Mouse (Mus musculus) heart, postnatal 25 days (tissue): ENCODE results near the gene Ercc5. TPM values are rescaled to one million over a fixed set of nuclear protein-coding genes. Genes with fewer than 3 reads are reported as not detected.

ENCODE experiments used
- DNase-seq: peaks from one replicate; pipeline ENCODE4 v3.0.0; 2022; ENCODE audit warnings: low spot score
- intact Hi-C: fragments of 180-260 bp; cut with DNase I; formaldehyde crosslinking; loops from one replicate; pipeline ENCODE4 v1.15.1; 2025
- total RNA-seq, 2 experiments: library from RNA; stranded (reverse); gene quantifications; 2 replicates each; pipeline ENCODE4 v1.2.3; 2021

Gene Ercc5
- 10 to 100 TPM; 16.0 to 19.4 TPM for total RNA-seq

DNA sequence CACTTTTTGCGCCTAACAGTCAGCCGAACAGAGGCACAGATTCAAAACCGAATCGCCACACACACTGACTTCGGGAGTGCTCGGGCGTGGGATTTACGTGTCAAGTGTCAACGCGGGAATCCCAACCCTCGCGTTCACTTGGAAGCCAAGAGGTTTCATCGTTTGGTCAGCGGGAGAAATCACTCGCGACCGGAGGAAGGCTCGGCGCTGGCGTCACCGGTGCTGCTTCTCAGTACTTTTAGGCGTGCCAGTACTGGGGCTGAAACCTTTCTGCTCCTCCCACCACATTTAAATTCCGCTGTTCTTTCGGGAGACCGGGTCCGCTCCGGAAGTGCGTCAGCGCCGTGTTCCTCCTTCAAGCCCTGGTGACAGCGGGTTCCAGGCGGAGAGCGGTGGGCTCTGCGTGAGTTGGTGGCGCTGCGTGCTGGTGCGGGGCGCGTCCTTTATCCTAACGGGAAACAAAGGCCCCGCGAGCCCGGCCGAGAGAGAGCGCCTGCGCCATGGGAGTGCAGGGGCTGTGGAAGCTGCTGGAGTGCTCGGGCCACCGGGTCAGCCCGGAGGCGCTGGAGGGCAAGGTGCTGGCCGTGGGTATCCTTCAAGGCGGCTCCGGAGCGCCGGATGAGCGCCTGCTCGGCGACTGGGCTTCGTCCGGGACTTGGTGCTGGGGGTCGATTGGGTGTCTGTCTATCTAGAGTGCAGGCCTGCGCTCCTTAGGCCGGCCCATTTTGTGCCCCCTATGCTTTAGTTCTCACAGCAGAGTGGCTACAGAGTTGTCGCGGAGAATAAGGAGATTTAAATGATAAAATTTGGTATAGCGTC is at the start of gene Ercc5:
TSS of gene Ercc5 (plus strand) at position 182 of the 819 bp plus-strand sequence.
- intact Hi-C loops, result loop anchor here (2.0 to 5.0 kb wide), 2 partner anchors 29 to 45 kb away; partner anchors contain the start of genes Bivm, Kdelc1 and Tex30
- DNase-seq, result peak; percentile 82

DNA sequence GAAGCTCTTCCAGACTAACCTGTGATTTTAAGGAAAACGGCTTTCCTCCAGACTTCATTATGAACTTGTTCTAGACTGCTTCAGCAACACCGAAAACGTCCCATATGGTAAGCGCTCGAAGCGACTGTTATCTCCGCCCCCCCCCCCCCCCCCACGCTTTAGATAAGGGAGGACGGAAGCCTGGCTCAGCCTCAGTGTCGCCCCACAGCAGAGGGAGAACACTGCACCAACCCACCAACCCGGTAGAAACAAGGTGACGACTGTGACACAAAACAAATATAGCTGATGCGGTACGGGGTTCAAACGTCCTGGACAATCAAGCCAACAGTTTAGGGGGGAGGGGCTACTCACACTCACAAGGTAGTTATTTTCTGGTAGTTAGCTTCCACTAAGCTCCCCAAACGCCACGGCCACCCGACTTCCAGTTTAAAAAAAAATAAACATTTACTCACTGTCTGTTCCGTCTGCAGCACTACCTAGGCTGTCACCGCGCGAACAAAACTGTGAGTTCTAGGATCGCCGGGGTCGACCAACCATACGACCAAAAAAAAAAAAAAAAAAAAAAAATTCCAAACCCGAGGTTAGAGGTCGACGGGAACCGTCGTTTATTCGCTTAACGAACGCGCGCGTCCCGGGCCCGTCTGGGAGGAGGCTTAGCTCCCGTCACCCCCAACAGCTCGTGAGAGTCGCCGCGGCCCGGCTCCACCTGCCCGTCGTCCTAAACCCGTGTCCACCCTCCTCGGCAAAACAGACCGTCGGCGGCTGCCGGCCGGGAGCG is 45.9 kb upstream of the Ercc5 start:
- no peak for DNase-seq
- intact Hi-C loops, result loop anchor here (1.0 to 5.0 kb wide), 3 partner anchors 17 to 274 kb away; partner anchors contain the start of genes Bivm, Ercc5, Kdelc1 and Uxs1

DNA sequence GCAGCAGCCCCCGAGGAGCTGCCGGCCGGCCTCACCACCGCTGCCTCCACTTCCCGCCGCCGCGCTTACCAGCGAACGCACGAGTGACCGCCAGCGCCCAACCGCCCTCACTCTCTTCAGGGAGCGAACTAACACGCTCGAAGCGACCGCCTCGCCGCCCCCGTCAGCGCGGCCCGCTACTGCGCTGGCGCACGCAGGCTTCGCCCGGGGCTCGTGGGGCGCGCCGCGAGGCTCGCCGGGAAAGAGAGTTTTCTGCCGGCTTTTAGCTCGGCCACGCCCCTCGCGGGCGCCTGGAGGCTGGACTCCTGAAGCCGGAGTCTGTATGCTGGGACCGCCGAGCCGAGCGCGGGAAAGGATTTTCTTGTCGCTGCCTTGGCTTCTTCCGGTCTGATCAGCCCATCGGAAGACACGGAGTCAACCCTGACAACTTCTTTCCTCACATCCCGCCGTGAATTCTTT is 45.3 kb upstream of the Ercc5 start, which contains the start of gene Tex30:
TSS of gene Tex30 (minus strand) at position 183 of the 459 bp plus-strand sequence.
- intact Hi-C loops, result loop anchor here (1.0 to 5.0 kb wide), 3 partner anchors 16 to 275 kb away; partner anchors contain the start of genes Bivm, Ercc5, Kdelc1 and Uxs1
- peak; percentile 88 for DNase-seq

DNA sequence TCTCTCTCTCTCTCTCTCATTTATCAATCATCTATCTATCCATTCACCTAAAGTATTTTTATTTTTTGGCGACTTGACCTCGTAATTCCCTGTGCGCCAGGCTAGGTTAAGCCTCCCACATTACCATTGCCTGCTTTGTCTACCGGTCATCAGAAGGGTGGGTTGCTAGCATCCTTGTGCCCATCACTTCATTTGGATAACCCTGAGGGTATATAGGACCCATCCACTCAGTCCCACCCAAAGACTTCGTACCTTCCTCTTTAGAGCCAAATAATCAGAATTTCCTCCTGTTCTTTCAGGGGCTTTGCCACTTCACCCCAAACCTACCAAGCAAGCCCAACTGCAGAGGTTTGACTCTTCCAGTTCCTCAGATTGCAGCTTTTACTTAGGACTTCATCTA is 44.6 kb upstream of the Ercc5 start:
- intact Hi-C loops, result loop anchor here (1.0 to 5.0 kb wide), 3 partner anchors 15 to 276 kb away; partner anchors contain the start of genes Bivm, Ercc5, Kdelc1 and Uxs1
- no peak for DNase-seq

DNA sequence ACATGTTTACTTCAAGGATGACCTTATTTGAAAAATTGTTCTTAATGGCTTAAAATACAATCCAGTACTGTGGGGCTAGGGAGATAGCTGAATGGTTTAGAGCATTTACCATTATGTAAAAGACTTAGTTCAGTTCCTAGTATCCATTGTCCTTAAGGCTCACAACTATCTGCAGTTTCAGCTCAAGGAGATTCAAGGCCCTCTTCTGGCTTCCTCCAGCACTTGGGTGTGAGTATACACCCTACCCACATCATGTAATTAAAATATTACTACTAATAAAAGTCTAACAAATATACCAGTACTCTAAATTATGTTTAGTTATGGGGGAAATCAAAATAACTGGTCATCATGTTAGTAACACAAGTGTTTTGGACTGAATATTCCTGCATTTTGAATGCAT is 30.0 kb upstream of the Ercc5 start:
- intact Hi-C loops, result no loop called here
- no peak for DNase-seq

DNA sequence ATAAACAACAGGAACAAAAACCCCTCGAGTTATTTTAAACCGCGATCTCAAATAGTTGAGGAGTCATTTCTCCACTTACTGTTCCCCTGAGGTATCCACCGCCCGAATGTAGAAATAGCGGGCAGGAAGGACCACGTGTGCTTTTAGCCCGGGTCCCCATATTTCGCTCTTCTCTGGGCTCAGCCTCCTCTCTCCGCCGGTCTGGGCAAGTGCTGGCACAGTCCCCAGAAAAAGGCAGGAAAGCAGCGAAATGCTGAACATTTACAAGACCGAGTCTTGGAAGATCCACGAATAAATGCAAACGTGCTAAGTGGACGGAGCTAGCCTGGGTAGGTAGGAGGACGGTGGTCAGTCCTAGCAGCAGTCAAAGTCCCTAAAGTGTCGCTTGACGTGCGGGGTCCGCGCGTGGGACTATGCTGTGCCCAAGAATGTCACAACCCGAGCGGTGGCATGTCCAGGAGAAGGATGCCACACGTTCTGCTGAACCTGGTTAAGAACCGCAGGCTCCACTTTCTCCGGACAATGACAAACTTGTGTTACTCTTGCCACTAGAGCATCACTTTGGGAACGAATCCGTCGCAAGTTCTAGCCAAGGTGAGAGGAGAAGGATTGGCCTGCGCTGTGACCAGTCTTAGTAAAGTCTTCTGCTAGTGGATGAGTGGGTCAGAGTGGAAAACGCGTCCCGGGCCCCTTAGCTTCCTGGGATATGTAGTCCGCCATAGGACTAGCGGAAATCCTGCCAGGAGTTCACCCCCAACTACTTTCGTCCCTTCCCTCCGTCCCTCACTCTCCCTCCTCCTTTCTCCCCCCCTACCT is 29.1 kb upstream of the Ercc5 start, which contains the start of the genes Kdelc1 and Bivm:
TSS of gene Kdelc1 (minus strand) at position 570 of the 816 bp plus-strand sequence.
TSS of gene Bivm (plus strand) at position 719 of the 816 bp plus-strand sequence.
- intact Hi-C loops, result loop anchor here (1.0 to 2.0 kb wide), 2 partner anchors 16 to 28 kb away; partner anchors contain the start of genes Ercc5 and Tex30
- peak; percentile 83 for DNase-seq

DNA sequence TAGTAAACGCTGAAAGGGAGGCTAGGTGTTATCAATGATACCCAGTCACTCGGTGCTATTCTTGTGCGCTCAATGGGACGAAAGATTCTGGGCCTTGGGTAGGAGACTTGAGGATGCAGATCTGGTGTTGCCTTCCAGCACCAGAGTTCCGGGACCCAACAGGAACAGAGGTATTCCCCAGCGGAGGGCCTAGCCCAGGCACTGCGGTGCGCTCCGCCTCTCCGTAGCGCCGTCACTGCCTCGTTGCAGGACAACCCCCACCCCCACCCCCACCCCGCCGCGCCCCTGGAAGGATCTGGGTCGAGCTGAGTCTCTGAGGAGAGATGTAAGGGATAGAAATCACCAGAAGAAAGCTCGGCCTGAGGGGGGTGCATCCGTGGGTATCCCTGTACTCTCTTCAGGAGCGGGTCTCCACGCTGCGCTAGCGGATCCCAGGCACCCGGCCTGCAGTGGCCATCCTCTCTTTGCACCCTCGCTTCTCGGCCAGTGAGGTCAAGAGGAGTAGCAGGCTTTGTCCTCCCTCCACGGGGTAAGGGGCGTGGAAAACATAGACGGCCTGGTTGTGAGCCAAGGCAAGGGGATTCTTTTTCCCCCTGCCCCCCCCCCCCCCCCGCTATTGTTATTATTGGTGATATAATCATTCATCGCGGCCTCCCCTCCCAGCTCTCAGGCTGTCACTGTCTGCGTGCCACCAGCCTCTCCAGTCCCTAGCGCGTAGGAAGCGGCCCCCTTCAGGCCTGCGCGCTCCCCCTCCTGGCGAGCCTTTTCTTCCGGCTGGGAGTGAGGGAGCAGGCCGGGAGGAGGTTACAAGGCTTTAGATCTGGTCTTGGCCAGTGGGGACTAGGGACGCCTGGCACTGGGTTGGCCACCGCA is 28.1 kb upstream of the Ercc5 start:
- peak; percentile 67 for DNase-seq
- intact Hi-C loops, result loop anchor here (2.0 kb wide), 1 partner anchor 27 kb away; the partner anchor contains the start of gene Ercc5

DNA sequence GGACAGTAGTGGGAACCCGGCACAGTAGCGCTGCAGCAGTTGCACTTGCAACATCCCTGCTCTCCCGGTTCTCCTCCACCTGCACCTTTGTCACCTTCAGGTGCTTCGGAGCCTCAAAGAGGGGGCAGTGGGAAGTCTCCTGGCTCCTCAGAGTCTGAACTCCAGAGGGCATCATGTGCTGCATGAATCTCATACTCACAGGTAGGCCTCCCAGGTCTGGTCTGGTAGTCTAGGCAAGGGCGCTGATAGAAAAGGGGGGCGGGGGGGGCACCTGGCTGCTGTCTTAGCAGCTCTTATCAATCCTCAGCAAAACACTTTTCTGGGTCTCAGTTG is 27.5 kb upstream of the Ercc5 start:
- no peak for DNase-seq
- intact Hi-C loops, result no loop called here

DNA sequence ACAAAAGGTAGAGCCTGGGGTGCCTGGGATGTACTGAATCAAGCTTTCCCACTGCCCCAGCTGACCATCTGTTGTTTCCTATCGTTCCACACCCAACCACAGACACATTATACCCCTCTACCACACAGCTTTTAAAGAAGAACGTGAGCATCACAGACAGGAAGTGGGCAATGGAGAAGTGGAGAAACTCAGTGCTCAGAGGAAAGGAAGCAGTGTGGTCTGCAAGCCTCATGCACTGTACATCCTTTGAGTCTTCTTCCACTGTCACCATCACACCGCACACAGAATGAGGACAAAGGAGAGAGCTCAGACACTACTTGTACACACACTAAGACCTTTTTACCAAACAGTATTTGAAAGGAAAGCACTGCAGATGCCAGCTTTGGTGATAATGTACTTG is 25.3 kb upstream of the Ercc5 start:
- intact Hi-C loops, result no loop called here
- no peak for DNase-seq

DNA sequence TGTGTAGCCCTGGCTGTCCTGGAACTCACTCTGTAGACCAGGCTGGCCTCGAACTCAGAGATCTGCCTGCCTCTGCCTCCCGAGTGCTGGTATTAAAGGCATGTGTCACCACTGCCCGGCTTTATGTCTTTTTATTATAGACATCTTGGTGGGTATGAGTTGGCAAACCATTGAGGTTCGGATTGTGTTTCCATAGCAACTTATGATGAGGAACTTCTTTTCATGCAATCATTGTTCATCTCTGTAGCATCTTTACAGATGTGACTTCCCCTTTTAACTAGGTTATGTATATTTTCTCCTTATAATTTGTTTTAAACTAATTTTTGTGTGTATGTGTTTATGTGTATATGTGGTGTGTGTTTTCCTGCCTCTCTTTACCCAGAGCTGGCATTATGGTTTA is 22.0 kb upstream of the Ercc5 start:
- DNase-seq, result no peak
- intact Hi-C loops, result no loop called here

DNA sequence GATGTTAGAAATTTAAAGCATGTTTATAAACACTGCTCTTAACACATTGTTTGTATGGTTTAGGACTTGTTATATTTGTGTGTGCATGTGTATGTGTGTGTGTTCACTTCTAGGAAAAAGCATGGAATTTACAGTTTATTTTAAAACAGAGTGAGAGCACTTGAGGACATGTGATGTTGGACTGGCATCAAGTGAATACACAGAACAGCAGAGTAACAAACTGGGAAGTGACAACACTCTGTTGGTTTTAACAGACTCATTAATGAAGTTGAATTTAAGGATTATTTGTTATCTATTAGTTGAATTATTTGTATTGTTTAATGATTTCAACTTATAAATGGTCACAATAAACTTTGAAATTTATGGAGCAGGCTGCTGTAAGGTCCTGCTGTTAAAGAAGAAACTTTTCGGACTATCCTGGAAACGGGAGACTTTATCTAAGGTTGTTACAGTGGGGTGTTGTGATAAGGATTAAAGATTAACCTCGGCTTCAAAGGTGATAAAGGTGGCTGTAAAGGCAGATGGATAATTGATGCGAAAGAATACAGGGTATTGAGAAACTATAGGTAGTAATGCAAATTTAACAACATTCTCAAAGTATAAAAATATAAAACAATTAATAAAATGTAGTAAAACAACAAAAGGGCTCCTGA is 17.5 kb upstream of the Ercc5 start:
- no peak for DNase-seq
- intact Hi-C loops, result no loop called here

DNA sequence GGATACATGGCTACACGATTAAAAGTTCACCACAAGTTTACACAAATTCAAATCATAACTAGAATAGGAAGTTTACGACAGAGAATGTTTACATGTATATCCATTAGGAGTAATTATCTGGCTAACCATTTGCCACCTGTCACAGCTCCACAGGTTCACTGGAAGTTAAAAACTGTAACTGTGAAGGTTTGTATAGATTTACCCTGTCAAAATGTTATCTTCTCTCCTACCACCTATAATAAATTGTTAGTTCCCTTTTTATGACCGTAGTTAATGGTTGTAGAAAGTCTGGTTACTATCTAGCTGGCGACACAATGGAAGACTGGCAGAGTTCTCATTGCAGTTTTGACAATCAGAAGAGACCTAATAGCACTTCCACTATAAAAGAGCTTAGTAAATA is 7.3 kb upstream of the Ercc5 start:
- intact Hi-C loops, result no loop called here
- no peak for DNase-seq

DNA sequence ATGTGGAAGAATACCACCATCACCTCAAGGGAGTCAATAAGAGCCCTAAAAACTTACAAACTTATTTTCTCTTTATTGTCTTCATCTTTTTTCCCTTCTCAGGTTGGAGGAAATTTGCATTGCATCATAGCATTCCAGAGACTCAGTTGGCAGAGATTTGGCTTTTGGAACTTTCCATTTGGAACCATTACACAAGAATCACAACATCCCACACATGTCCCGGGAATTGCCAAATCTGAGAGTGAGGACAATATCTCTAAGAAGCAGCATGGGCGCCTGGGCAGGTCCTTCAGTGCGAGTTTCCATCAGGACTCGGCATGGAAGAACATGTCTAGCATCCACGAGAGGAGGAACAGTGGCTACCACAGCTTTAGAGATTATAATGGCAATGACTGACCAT is 4.8 kb upstream of the Ercc5 start:
- no peak for DNase-seq
- intact Hi-C loops, result no loop called here

DNA sequence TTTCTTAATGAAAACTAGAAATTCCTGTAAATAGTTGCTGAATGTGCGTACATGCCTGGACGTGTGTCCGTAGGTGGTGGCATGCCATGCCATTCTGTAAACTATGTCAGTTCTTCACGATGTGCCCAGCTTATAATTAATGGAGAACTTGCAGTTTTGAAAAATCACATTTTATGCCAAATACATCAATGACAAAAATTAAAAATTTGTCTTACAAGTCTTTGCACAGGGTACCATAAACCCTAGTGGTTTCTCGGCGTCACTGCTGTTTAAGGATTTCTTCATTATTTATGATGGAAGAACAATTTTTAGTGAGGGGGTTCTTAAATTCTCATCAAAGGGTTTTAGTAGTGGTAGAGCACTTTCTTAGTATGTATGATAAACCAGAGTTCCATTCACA is 1.2 kb downstream of the Ercc5 start:
- no peak for DNase-seq
- intact Hi-C loops, result loop anchor here (5.0 kb wide), 1 partner anchor 46 kb away; the partner anchor contains the start of gene Tex30

DNA sequence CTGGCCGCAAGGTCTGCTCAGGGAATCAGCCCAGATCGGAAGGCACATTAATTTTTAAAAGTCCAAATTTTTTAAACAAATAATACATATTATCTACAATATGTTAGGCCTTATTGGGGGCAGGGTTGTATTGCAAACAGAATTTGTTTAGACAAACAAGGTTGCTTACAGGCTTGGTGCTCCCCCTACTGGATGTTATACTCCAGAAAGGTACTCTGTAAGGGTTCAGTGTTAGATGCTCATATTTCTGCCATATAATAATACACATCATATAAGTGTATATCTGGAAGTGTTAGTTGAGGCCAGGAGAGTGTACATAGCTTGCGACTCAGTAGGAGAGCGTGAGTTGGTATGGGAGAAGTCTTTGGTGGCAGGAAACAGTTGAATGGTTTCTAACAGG is 7.7 kb downstream of the Ercc5 start:
- no peak for DNase-seq

DNA sequence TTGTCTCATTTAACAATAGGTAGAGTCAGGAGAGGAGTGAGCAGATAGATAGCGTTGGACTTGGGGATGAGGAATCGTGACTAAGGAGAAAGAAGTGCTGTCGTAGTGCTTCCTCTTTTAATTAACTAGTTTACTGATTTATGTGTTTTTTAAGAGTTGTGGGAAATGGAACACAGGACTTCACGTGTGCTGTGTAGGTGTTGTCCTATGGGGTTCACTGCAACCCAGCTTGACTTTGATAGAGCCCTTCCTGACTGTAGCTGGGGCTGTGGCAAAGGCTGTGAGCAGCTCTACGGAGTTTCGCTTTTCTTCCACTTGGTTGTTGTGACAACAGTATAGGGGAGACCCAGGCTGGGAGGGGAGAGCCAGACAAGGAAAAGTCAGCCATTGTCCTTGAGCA is 10.8 kb downstream of the Ercc5 start:
- no peak for DNase-seq
- intact Hi-C loops, result no loop called here

More for the DNA sequence above, 7.7 kb downstream of the Ercc5 start:
- intact Hi-C loops, result no loop called here

DNA sequence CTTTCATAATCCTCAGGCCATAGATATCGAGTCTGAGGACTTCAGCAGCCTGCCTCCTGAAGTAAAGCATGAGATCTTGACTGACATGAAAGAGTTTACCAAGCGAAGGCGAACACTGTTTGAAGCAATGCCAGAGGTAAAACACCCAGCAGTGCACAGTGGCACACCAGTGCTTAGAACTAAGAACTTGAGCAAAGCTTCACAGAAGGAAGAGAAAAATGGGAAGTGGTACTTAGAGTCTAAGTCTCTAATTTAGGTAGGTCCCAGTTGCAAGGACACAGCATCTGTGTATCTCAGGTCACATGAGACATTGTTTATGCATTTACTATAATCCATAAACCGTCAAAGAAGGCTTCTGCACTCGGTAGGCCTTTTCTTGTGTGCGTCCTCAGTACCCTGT is 14.3 kb downstream of the Ercc5 start:
- intact Hi-C loops, result no loop called here
- no peak for DNase-seq

DNA sequence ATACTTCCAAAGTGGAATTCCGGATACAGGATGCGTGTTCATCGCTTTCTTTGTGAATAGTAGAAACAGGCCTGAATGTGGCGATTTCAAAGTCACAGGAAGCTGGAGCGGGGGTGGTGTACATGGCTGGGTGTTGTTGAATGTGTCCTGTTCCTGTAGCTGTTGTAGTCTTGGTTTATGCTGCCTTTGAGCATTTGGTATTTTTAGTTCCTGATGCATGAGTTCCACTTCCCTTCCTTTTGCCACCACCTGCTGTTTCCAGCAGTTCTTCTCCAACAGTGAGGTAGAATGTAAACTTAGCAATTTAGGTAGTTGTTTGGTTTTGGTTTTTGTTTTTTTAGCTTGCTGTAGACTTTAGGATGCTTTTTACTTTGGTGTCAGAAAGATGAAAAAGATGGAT is 14.8 kb downstream of the Ercc5 start:
- intact Hi-C loops, result no loop called here
- DNase-seq, result no peak
